Mouse (Mus musculus): ENCODE results near the gene Thsd7b. TPM values are rescaled to one million over a fixed set of nuclear protein-coding genes. Genes with fewer than 3 reads are reported as not detected.

Thsd7b gene
- polyA plus RNA-seq, 1 experiment from 2014 or later = 0.33 TPM

GRCm38 (mm10) chr1:129324798-129325197, 51.7 kb downstream of the Thsd7b start:
- Histone ChIP-seq H3K27me3 (replicated peaks; ENCODE audit: control insufficient read depth, insufficient read depth, low read length) (no peaks in the 10 kb centered on the region), H3K9me3 (ENCODE audit: control insufficient read depth) (no peaks in the 10 kb centered on the region), H3K27ac (ENCODE audit: low read depth, low read length) (no peak overlapping the region), H3K4me3 (ENCODE audit: low read depth, low read length) (no peak overlapping the region), H3K9ac (ENCODE audit: low read depth, low read length) (no peak overlapping the region), H3K4me1 (replicated peaks; ENCODE audit: control insufficient read depth, insufficient read depth, low read length) (no peaks in the 10 kb centered on the region), H3K4me2 (replicated peaks; ENCODE audit: low read depth) (no peak overlapping the region), H3K36me3 (ENCODE audit: control insufficient read depth, insufficient read depth) (no peaks in the 10 kb centered on the region)
- ATAC-seq = no peak
- WGBS = 76% methylated on average over 2 of the region's 2 CpGs
- TF ChIP-seq CTCF (IDR thresholded peaks at IDR 0.05; ENCODE audit: low read depth) = no peak

GRCm38 (mm10) chr1:129356631-129357030, 83.5 kb downstream of the Thsd7b start:
- no peaks in the 10 kb centered on the region for H3K9me3 ChIP-seq (ENCODE audit: control insufficient read depth)
- no peaks in the 10 kb centered on the region for H3K27me3 ChIP-seq (replicated peaks; ENCODE audit: control insufficient read depth, insufficient read depth, low read length)
- H3K9ac ChIP-seq (ENCODE audit: low read depth, low read length) = no peak overlapping the region
- no peaks in the 10 kb centered on the region for H3K36me3 ChIP-seq (ENCODE audit: control insufficient read depth, insufficient read depth)
- H3K27ac ChIP-seq (ENCODE audit: low read depth, low read length) = no peak overlapping the region
- 68% methylated on average over 6 of the region's 6 CpGs for WGBS
- no peak overlapping the region for H3K4me2 ChIP-seq (replicated peaks; ENCODE audit: low read depth)
- no peak for ATAC-seq
- TF ChIP-seq CTCF (IDR thresholded peaks at IDR 0.05; ENCODE audit: low read depth) = no peak
- H3K4me3 ChIP-seq (ENCODE audit: low read depth, low read length) = no peak overlapping the region
- no peaks in the 10 kb centered on the region for H3K4me1 ChIP-seq (replicated peaks; ENCODE audit: control insufficient read depth, insufficient read depth, low read length)

GRCm38 (mm10) chr1:129357378-129357777, 84.3 kb downstream of the Thsd7b start:
- no peak overlapping the region for H3K4me3 ChIP-seq (ENCODE audit: low read depth, low read length)
- TF ChIP-seq CTCF (IDR thresholded peaks at IDR 0.05; ENCODE audit: low read depth) = no peak
- no peaks in the 10 kb centered on the region for H3K36me3 ChIP-seq (ENCODE audit: control insufficient read depth, insufficient read depth)
- no peaks in the 10 kb centered on the region for H3K27me3 ChIP-seq (replicated peaks; ENCODE audit: control insufficient read depth, insufficient read depth, low read length)
- no peaks in the 10 kb centered on the region for H3K9me3 ChIP-seq (ENCODE audit: control insufficient read depth)
- no peak overlapping the region for H3K9ac ChIP-seq (ENCODE audit: low read depth, low read length)
- 81% methylated on average over 2 of the region's 2 CpGs for WGBS
- no peaks in the 10 kb centered on the region for H3K4me1 ChIP-seq (replicated peaks; ENCODE audit: control insufficient read depth, insufficient read depth, low read length)
- H3K27ac ChIP-seq (ENCODE audit: low read depth, low read length) = no peak overlapping the region
- no peak for ATAC-seq
- no peak overlapping the region for H3K4me2 ChIP-seq (replicated peaks; ENCODE audit: low read depth)

- WGBS = 82% methylated on average over 4 of the region's 4 CpGs
- no peaks in the 10 kb centered on the region for H3K36me3 ChIP-seq (ENCODE audit: control insufficient read depth, insufficient read depth)
- H3K9ac ChIP-seq (ENCODE audit: low read depth, low read length) = no peak overlapping the region
- no peak overlapping the region for H3K4me3 ChIP-seq (ENCODE audit: low read depth, low read length)
- no peaks in the 10 kb centered on the region for H3K4me1 ChIP-seq (replicated peaks; ENCODE audit: control insufficient read depth, insufficient read depth, low read length)
- no peaks in the 10 kb centered on the region for H3K27me3 ChIP-seq (replicated peaks; ENCODE audit: control insufficient read depth, insufficient read depth, low read length)
- H3K4me2 ChIP-seq (replicated peaks; ENCODE audit: low read depth) = no peak overlapping the region
- H3K27ac ChIP-seq (ENCODE audit: low read depth, low read length) = no peak overlapping the region
- no peaks in the 10 kb centered on the region for H3K9me3 ChIP-seq (ENCODE audit: control insufficient read depth)
- ATAC-seq = no peak
- no peak for TF ChIP-seq CTCF (IDR thresholded peaks at IDR 0.05; ENCODE audit: low read depth)
Observed at GRCm38 (mm10) chr1:129363368-129363767, 90.3 kb downstream of the Thsd7b start.

- no peak overlapping the region for H3K27ac ChIP-seq (ENCODE audit: low read depth, low read length)
- H3K4me1 ChIP-seq (replicated peaks; ENCODE audit: control insufficient read depth, insufficient read depth, low read length) = no peaks in the 10 kb centered on the region
- H3K4me3 ChIP-seq (ENCODE audit: low read depth, low read length) = no peak overlapping the region
- no peak overlapping the region for H3K4me2 ChIP-seq (replicated peaks; ENCODE audit: low read depth)
- no peaks in the 10 kb centered on the region for H3K27me3 ChIP-seq (replicated peaks; ENCODE audit: control insufficient read depth, insufficient read depth, low read length)
- H3K36me3 ChIP-seq (ENCODE audit: control insufficient read depth, insufficient read depth) = no peaks in the 10 kb centered on the region
- no peaks in the 10 kb centered on the region for H3K9me3 ChIP-seq (ENCODE audit: control insufficient read depth)
- ATAC-seq = no peak
- TF ChIP-seq CTCF (IDR thresholded peaks at IDR 0.05; ENCODE audit: low read depth) = no peak
- H3K9ac ChIP-seq (ENCODE audit: low read depth, low read length) = no peak overlapping the region
Observed at GRCm38 (mm10) chr1:129364828-129365227, 91.7 kb downstream of the Thsd7b start.

GRCm38 (mm10) chr1:129365590-129365989, 92.5 kb downstream of the Thsd7b start:
- H3K9ac ChIP-seq (ENCODE audit: low read depth, low read length) = no peak overlapping the region
- H3K4me2 ChIP-seq (replicated peaks; ENCODE audit: low read depth) = no peak overlapping the region
- no peak overlapping the region for H3K27ac ChIP-seq (ENCODE audit: low read depth, low read length)
- 54% methylated on average over 1 of the region's 1 CpGs for WGBS
- no peaks in the 10 kb centered on the region for H3K27me3 ChIP-seq (replicated peaks; ENCODE audit: control insufficient read depth, insufficient read depth, low read length)
- no peak for ATAC-seq
- H3K4me1 ChIP-seq (replicated peaks; ENCODE audit: control insufficient read depth, insufficient read depth, low read length) = no peaks in the 10 kb centered on the region
- TF ChIP-seq CTCF (IDR thresholded peaks at IDR 0.05; ENCODE audit: low read depth) = no peak
- H3K36me3 ChIP-seq (ENCODE audit: control insufficient read depth, insufficient read depth) = no peaks in the 10 kb centered on the region
- H3K4me3 ChIP-seq (ENCODE audit: low read depth, low read length) = no peak overlapping the region
- H3K9me3 ChIP-seq (ENCODE audit: control insufficient read depth) = no peaks in the 10 kb centered on the region

GRCm38 (mm10) chr1:129386479-129386878, 113.4 kb downstream of the Thsd7b start:
- Histone ChIP-seq H3K36me3 (ENCODE audit: control insufficient read depth, insufficient read depth) (no peaks in the 10 kb centered on the region), H3K9me3 (ENCODE audit: control insufficient read depth) (no peaks in the 10 kb centered on the region), H3K27ac (ENCODE audit: low read depth, low read length) (no peak overlapping the region), H3K27me3 (replicated peaks; ENCODE audit: control insufficient read depth, insufficient read depth, low read length) (no peaks in the 10 kb centered on the region), H3K4me1 (replicated peaks; ENCODE audit: control insufficient read depth, insufficient read depth, low read length) (no peaks in the 10 kb centered on the region), H3K4me2 (replicated peaks; ENCODE audit: low read depth) (no peak overlapping the region), H3K9ac (ENCODE audit: low read depth, low read length) (no peak overlapping the region), H3K4me3 (ENCODE audit: low read depth, low read length) (no peak overlapping the region)
- TF ChIP-seq CTCF (IDR thresholded peaks at IDR 0.05; ENCODE audit: low read depth) = no peak
- ATAC-seq = no peak

All from intestine, postnatal 0 days (tissue).